Mouse (Mus musculus): ENCODE measurements around the gene Nrn1l.

Gene Nrn1l

DNA sequence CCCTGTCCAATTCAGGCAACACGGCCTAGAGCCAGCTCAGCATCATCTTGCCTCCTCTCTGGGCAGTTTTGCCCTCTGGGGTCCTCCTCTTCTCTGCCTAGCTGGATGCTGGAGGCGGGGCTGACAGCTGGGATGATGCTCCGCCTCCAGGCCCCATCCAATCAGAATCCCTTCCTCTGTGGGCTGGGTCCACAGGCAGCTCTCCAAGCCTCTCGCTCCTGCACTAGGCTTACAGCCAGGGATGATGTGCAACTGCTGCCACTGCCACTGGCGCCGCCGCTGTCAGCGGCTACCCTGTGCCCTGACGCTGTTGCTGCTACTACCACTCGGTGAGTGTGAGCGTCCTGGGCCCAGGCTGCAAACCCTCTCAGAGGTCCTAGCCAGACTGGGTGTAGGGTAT lies at the start of gene Nrn1l:
Gene Nrn1l, plus strand, starts transcription at position 229 of the 400 bp plus-strand sequence.
- peak; percentile 85 for DNase-seq (ENCODE audit: low spot score)

DNA sequence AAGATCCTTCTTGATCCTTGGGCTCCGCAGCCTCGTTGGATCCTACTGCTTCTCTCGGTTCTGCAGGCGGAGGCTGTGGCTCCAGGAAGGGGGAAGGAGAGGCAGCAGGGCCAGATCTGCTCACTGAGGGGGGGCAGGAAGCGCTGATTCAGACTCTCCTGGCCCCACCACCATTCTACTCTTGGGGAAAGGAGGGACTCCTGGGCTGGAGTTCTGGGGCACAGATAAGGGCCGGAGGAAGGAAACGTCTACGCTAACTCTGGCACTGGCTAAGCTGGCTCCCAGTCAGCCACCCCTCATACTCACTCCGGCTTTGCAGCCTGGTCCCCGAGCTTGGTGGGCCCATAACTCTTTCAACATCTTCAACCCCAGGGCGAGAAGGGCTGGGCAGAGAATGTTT lies 46.7 kb upstream of the Nrn1l start:
- no peak for DNase-seq (ENCODE audit: low spot score)

DNA sequence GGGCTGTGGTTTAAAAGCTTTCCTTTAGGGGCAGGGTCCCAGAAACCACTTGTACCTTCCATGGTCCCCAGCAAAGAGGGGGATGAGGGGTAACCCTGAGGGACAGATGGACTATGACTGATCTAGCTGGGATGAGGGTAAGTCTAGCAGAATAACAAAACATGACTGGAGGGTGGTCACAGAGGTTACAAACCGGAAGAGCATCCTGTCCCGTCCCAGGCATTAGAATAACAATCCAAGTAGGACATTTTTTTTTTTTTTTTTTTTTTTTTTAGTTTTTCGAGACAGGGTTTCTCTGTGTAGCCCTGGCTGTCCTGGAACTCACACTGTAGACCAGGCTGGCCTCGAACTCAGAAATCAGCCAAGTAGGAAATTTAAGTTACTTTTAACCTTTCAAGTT lies 43.4 kb upstream of the Nrn1l start:
- DNase-seq (ENCODE audit: low spot score) = no peak

DNA sequence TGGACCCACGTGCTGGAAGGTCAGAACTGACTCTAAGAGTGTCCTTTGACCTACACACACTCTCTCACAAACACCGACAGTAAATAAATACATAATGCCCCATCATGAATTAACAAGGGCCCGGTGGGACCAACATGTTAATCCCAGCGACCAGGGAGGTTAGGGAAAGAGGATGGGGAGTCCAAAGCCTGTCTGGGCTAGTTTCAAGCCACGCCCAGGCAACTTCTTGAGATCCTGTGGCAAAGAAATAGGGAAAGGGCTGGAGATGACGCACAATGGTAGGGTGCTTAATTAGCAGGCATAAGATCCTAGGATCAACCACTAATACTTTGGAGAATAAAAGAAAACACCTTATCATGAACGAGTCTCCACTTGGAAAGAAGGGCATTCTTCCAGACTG lies 42.8 kb upstream of the Nrn1l start:
- no peak for DNase-seq (ENCODE audit: low spot score)

DNA sequence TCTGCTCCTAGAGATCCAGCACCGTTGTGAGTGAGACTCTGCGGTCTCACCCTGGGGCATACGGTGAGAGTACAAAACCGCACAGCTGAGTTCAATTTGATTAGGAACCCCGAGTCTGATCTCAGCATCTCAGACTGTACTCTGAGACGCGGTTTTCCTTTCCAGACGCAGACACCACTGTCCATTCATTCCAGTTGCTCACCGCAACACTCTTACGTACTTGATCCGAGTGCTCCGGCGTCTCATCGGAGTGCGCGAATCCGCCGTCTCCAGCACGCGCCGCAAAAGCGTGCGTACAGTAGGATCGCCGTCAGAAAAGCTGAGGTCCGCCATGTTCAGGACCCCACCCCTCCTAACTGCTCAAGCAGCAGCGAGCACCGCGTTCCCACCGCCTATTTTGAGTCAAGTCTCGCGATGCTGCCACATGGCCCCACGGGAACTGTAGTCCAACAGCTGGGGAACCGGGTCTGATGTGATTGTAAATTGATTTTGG lies 41.7 kb upstream of the Nrn1l start:
- peak; percentile 98 for DNase-seq (ENCODE audit: low spot score)

DNA sequence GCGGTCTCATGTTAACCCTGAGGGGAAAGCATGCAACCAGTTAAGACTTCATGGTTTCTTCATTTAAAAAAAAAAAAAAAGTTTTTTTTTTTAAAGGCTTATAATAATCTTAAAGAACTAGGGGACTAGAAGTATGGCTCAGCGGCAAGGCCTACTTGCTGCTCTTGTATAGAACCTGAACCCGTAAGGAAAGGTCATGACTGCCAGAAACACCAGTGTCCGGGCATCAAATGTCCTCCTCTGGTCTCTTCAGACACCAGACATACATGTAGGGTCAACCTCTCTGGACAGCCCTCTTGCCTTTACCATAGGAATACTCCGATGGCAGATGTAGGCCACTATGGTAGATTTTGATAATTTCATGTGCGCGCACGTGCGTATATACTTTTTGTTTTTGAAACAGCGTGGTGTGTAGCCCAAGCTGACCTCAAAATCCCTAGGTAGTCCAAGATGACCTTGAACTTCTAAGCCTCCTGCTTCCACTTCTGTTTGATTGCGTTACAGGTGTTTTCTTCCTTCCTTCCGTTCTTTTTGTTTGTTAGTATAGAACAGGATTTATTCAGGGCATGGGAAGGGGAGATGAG lies 41.1 kb upstream of the Nrn1l start:
- no peak for DNase-seq (ENCODE audit: low spot score)

DNA sequence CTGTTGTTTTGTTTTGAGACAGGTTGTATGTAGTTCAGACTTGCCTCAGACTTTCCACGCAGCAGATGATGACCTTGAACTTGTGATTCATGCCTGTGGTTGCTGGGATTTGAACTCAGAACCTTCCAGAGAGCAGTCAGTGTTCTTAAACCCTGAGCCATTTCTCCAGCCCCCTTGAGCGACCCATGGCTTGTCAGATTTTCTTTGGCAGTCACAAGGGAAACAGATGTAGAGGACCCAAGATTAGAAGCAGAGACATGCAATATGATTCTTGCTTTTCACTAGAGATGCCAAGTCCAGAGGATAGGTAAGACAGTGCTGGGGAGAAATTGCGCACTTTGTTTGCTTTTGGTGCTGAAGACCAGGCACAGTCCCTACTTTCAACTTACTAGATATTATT lies 40.2 kb upstream of the Nrn1l start, which contains the start of gene Cenpt:
Gene Cenpt, minus strand, starts transcription at position 101 of the 400 bp plus-strand sequence.
- DNase-seq (ENCODE audit: low spot score) = no peak

DNA sequence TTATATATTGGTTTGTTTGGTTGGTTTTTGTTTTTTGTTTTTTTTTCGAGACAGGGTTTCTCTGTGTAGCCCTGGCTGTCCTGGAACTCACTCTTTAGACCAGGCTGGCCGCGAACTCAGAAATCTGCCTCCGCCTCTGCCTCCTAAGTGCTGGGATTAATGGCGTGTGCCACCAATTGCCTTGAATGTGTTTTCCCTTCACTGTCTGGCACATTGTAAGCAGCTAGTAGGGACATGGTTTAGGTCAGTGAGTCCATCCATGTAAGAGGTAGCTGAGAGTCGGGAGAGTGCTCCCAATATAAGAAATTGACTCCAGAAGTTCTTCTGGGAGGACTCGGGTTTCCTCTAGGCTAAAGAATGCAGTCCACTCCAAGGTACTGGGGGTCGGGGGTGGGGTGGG lies 39.1 kb upstream of the Nrn1l start:
- DNase-seq (ENCODE audit: low spot score) = no peak

DNA sequence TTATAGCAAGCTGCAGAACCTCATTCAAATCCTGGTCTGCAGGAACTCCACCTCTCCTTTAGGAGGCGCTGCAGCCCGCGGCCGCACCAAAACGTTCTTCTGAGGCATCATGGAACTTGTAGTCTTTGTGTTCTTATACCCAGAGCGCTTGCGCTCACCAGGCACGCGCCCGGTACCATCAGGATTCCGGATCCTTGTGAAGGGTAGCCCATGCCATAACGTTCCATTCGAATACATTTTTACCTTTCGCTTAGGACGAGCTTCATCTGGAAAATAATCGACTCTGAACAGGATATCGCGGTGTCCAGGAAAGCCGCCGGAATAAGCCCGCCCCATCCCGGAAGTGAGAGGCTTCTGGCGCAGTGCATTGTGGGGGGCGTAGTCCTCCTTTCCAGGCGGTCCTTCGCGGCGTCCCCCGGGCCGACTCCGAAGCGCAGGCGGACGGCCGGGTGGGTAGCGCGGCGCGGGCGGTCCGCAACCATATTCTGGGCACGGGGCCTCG lies 38.6 kb upstream of the Nrn1l start, which contains the start of gene Thap11:
Gene Thap11, plus strand, starts transcription at position 418 of the 502 bp plus-strand sequence.
- peak; percentile 97 for DNase-seq (ENCODE audit: low spot score)

DNA sequence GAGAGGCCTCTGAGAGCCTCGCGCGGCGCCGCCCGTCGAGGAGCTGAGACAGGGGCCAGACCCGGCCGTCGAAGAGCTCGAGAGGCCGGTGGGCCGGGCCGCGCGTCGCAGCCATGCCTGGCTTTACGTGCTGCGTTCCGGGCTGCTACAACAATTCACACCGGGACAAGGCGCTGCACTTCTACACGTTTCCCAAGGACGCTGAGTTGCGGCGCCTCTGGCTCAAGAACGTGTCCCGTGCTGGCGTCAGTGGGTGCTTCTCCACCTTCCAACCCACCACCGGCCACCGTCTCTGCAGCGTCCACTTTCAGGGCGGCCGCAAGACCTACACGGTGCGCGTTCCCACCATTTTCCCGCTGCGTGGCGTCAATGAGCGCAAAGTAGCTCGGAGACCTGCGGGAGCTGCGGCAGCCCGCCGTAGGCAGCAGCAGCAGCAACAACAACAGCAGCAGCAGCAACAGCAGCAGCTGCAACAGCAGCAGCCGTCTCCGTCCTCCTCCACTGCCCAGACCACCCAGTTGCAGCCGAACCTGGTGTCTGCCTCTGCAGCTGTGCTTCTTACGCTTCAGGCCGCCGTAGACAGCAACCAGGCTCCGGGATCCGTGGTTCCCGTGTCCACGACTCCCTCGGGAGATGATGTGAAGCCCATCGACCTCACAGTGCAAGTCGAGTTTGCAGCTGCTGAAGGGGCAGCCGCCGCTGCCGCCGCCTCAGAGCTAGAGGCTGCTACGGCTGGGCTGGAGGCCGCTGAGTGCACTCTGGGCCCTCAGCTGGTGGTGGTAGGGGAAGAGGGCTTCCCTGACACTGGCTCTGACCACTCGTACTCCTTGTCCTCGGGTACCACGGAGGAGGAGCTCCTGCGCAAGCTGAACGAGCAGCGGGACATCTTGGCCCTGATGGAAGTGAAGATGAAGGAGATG lies 37.9 kb upstream of the Nrn1l start:
- no peak for DNase-seq (ENCODE audit: low spot score)

DNA sequence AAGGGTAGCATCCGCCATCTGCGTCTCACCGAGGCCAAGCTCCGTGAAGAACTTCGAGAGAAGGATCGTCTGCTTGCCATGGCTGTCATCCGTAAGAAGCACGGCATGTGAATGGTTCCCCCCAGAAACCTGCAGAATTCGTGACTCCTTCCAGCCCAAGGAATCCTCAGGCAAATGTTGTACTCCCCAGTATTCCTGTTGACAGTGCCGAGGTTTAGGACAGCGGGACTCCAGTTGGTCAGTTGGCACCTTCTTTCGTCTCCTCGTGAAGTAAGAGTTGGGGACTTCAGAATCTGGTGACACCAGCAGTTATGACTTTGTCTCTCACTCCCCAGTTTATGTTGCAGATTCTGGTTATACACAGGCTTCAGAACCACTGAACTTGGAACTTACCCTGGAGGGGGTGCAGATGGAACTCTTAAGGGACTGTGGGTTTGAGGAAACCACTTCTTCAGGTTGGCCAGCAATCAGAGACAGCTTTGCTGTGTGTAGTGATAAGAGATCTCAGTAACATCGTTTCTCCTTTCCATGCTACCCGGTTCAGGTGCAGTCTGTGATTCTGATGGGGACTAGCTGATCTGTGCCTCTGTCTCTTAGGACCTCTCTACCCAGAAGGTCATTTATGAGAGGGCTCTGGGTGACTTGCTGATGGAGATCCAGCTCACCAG lies 37.1 kb upstream of the Nrn1l start:
- no peak for DNase-seq (ENCODE audit: low spot score)

DNA sequence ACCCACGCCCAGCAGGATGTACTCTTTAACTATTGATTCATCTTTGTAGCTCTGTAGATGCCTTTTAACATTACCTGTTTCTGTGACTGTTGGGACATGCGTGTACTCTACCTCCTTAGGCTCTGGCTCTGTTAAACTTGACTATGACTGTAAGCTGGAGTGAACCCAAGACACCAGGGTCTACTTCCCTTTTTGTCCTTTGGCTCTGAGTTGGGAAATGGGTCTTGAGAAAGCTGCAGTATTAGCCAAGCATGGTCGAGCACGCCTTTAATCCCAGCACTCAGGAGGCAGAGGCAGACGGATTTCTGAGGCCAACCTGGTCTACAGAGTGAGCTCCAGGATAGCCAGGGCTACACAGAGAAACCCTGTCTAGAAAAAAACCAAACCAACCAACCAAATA lies 34.9 kb upstream of the Nrn1l start:
- DNase-seq (ENCODE audit: low spot score) = no peak

DNA sequence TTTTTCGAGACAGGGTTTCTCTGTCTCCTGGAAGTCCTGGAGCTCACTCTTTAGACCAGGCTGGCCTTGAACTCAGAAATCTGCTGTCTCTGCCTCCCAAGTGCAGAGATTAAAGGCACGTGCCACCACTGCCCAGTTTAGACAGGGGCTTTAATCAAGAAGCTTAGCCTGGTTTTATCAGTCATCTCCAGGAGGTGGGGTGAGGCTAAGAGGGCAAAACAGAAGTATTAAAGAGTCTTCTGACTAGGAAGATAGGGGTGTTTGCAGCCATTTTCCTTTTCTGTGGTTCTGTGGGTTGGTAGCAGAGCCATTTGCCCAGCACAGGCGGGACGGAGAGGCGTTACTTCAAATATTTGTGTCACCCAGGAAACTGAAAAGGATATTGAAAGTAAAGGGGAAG lies 34.1 kb upstream of the Nrn1l start:
- DNase-seq (ENCODE audit: low spot score) = no peak

DNA sequence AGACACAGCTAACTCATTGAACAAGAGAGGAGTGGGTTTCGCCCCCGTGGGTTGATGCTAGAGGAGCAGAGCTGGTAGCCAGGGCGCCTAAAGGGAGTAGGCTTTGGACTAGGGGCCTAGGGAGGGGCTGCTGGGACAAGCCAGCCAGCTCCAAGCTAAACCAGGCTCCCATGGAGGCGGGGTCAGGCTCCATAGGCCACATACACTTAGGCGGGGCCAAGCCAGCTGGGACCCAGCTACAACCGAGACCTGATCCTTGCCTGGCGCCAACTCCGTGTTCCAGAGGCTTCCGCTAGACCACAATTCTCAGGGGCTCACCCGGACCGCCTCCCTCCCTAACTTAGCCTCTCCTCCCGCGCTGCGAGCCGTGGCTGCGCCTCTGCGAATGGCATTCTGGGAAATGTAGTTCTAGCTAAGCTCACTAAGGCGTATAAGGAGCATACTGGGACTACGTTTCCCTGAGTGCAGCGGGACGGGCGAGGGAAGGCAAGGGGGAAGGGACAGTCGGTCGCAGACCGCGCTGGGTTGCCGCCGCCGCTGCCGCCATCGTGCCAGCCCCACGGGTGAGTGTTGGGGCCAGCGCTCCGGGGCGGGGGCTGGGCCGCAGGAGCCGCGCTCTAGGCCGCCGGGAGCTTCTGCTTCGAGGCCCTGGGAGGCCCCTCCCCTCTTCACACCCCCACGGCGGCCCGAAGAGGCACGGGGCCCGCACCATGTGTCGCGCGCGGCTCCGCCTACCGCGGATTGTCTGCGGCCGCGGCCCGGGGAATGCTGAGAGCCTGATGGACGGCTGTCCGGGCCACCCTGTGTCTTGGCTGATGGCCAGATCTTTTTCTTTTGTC lies 33.0 kb upstream of the Nrn1l start, which contains the start of gene Nutf2:
Gene Nutf2, plus strand, starts transcription at position 438 of the 839 bp plus-strand sequence.
- peak; percentile 99 for DNase-seq (ENCODE audit: low spot score)

DNA sequence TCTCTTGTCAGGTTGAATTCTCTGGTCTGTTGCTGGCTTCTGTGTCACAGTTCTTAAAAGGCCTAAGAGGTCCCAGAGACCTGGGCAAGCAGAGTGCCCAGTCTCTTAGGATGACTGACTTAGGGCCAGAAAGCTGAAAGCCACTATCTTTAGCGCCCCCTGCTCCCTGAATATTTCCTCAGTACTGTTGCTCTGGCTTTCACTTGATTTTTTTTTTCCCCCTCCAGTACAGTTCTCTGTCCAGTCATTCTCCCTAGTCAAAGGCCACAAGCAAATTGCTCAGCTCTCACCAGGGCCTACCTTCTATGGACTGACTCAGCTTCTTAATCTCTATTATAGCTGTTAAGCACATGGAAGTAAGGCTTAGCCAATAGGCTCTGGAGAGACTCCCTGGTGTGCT lies 31.4 kb upstream of the Nrn1l start:
- peak; percentile 52 for DNase-seq (ENCODE audit: low spot score)

DNA sequence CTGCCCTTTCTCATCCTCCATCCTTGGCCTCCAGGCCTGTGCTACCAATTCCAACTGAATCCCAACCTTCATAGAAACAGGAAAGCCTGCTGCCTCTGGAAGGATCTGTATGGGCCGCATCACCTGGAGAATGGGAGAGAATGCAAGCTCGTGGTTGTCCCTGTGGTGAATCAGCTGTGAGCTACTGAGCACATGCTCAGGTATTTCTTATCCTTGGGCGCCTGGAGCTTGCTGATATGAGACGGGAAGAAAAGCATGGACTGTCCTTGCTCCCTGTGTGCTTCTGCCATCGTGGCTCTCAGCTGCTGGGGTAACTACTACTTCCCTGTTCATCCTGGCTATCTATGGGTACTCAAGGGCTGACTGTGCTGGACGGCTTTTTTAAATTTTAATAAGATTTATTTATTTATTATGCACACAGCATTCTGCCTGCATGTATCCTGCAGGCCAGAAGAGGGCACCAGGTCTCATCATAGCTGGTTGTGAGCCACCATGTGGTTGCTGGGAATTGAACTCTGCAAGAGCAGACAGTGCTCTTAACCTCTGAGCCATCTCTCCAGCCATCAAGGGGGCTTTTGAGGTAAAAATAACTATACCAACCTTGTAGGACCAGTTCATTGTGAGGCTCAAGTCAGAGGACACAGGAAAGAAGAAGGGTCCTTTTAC lies 26.9 kb upstream of the Nrn1l start:
- peak; percentile 7 for DNase-seq (ENCODE audit: low spot score)

DNA sequence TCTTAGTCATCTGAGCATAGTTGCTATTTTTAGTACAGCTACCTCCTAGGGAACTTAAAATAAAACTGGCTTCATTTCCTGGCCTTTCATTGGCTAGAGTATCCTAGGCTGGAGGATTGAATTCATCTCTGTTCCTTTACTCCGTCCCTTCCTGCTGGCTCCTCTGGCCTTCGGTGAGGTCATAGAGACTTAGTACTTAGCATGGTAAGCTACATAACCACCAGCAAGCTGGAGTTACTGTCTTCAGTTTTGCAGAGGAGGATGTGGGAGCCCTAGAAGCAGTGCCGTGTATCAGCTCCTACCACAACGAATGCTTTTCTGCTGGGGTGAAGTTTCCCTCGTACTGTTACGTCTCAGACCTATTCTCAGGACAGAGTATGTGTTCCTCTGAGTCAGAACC lies 19.1 kb upstream of the Nrn1l start:
- no peak for DNase-seq (ENCODE audit: low spot score)

DNA sequence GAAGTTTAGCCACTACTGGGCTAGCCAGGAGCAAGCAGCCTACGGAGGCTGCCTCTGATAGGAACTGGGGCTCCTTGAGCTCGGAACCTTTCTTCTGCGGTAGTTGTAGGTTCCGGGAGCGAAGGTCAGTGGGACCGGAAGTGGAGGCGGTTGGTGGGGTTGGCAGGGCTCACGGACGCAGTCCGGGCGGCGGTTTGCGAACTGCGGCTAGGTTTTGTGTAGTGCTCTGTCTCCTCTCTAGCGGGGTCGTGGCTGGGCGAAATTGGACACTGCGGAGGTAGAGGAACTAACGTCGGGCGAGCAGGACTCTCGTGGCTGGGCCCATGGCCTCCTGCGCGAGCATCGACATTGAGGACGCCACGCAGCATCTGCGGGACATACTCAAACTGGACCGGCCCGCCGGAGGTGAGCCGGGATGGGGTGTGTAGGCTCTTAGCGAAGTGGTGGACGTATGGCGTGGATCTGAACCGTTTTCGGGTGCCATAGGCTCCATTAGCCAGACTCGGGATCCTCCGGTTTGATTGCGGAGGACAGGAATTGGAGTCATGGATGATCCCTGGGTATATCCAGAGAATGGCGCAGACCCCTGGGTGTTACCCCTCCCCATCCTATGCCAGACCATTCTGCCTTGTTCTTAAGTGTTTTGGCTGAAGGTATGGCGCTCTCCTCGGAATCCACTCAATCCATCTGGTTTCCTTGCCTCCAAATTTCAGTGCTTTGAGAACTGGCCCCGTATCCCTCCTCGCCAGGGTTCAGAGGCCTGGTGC lies 12.4 kb upstream of the Nrn1l start, which contains the start of gene Edc4:
Gene Edc4, plus strand, starts transcription at position 128 of the 767 bp plus-strand sequence.
- peak; percentile 92 for DNase-seq (ENCODE audit: low spot score)

DNA sequence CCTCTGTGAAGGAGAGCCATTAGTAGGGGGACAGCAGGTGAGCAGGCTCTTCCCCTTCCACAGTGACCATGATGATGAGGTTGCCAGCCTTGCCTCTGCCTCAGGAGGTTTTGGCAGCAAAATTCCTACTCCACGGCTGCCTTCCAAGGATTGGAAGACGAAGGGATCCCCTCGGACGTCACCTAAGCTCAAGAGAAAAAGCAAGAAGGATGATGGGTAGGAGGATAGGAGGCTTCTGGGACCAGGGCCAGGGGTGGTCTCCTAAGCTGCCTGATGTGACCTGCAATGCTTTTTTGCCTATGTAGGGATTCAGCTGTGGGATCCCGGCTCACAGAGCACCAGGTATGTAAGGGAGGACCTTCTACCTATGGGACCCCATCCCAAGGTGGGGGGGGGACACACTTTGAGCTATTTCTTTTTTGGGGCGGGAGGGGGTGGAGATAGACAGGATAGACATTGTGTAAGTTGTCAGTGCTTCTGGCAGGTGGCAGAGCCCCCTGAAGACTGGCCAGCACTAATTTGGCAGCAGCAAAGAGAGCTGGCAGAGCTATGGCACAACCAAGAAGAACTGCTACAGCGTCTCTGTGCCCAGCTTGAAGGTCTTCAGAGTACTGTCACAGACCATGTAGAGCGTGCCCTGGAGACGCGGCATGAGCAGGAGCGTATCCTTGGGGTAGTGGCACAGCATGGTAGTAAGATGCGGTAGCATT lies 3.5 kb upstream of the Nrn1l start:
- no peak for DNase-seq (ENCODE audit: low spot score)
